Mouse (Mus musculus) CH12.LX (cell line): ENCODE measurements around the gene Gm281.
A peak's percentile ranks its signal among the peaks of the same experiment; 100 is the strongest.

Source experiments
- CTCF ChIP-seq, 2 experiments: IDR thresholded peaks in 1 of 2; conservative IDR thresholded peaks in 1 of 2; 2 replicates each; pipeline ENCODE4 v1.5.1; 2011 to 2012; ENCODE audit warnings: low read depth in 2 of 2, low read length in 2 of 2, improper control_type of control experiment in 1 of 2, inconsistent platforms in 1 of 2, mild to moderate bottlenecking in 1 of 2, moderate library complexity in 1 of 2
- EP300 ChIP-seq: IDR thresholded peaks from 2 replicates; pipeline ENCODE4 v1.6.1; 2011; ENCODE audit warnings: low read length, improper control_type of control experiment
- MEF2A ChIP-seq: IDR thresholded peaks from 2 replicates; pipeline ENCODE4 v1.6.1; 2014; ENCODE audit warnings: low read depth, mild to moderate bottlenecking, inconsistent platforms, low read length, improper control_type of control experiment, borderline replicate concordance
- MXI1 ChIP-seq: IDR thresholded peaks from 2 replicates; pipeline ENCODE4 v1.6.1; 2011; ENCODE audit warnings: mild to moderate bottlenecking, low read depth, low read length, improper control_type of control experiment
- MYC ChIP-seq: IDR thresholded peaks from 2 replicates; pipeline ENCODE4 v1.6.1; 2011; ENCODE audit warnings: low read depth, mild to moderate bottlenecking, improper control_type of control experiment, low read length
- NRF1 ChIP-seq: IDR thresholded peaks from 2 replicates; pipeline ENCODE4 v1.6.1; 2014; ENCODE audit warnings: low read depth, mild to moderate bottlenecking, inconsistent platforms, low read length, improper control_type of control experiment, moderate library complexity
- POLR2A ChIP-seq: IDR thresholded peaks from 2 replicates; pipeline ENCODE4 v1.6.1; 2011; ENCODE audit warnings: low read depth, mild to moderate bottlenecking, improper control_type of control experiment, low read length
- POLR2AphosphoS2 ChIP-seq: IDR thresholded peaks from 2 replicates; pipeline ENCODE4 v1.6.1; 2011; ENCODE audit warnings: low read depth, low read length, improper control_type of control experiment
- SIN3A ChIP-seq: IDR thresholded peaks from 2 replicates; pipeline ENCODE4 v1.6.1; 2012; ENCODE audit warnings: low read length, improper control_type of control experiment, inconsistent platforms
- TBP ChIP-seq: conservative IDR thresholded peaks from 2 replicates; pipeline ENCODE4 v1.6.1; 2011; ENCODE audit warnings: low read depth, low read length, improper control_type of control experiment
- TCF12 ChIP-seq: IDR thresholded peaks from 2 replicates; pipeline ENCODE4 v1.6.1; 2014; ENCODE audit warnings: low read depth, mild to moderate bottlenecking, inconsistent platforms, low read length, improper control_type of control experiment
- ZKSCAN1 ChIP-seq: IDR thresholded peaks from 2 replicates; pipeline ENCODE4 v1.6.1; 2012; ENCODE audit warnings: low read depth, inconsistent platforms, low read length, improper control_type of control experiment, borderline replicate concordance
- ZMIZ1 ChIP-seq: IDR thresholded peaks from 2 replicates; pipeline ENCODE4 v1.6.1; 2012; ENCODE audit warnings: low read depth, mild to moderate bottlenecking, inconsistent platforms, low read length, improper control_type of control experiment
- ZNF384 ChIP-seq: IDR thresholded peaks from 2 replicates; pipeline ENCODE4 v1.6.1; 2012; ENCODE audit warnings: low read depth, low read length, improper control_type of control experiment, inconsistent platforms

DNA sequence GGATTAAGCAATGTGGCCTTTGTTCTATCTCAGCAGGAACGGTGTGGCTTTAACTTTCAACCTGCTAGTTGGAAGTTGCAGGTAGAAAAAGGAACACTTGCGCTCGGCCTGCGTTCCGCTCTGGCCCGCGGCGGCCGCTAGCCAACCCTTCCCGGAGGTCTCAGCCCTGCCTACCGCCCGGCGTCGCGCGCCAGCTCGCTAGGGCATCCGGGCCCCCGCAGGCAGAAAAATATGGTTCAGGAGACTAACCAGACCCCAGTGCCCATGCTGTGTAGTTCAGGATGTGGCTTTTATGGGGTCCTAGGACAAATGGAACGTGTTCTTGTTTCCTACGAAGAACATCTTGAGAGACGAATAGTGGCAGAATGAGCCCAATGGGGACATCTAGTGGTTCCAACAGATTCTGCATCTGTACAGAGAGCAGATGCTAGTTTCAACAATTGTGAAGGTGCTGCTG lies 12.6 kb downstream of the Gm281 start:
- TF ChIP-seq EP300 (no peak), CTCF (conservative IDR thresholded peaks at IDR 0.05 in 1 of 2, IDR thresholded peaks at IDR 0.05 in 1 of 2; ENCODE audit: low read depth in 2 of 2, low read length in 2 of 2) (peak; percentile 58 to 80), POLR2A (no peak), TCF12 (no peak), POLR2AphosphoS2 (no peak), ZKSCAN1 (no peak), MXI1 (no peak), SIN3A (no peak), ZNF384 (no peak), NRF1 (no peak), MYC (no peak), TBP (no peak), ZMIZ1 (no peak), MEF2A (no peak)
